Mouse (Mus musculus): Measurements from ENCODE around the gene Hyou1. TPM values are rescaled to one million over a fixed set of nuclear protein-coding genes. Genes with fewer than 3 reads are reported as not detected.
"Not testable (repeated sequence)": the region's sequence is repeated elsewhere in the genome, so short reads cannot be mapped to it uniquely, and the experiment has no call there.

The Hyou1 gene
- polyA plus RNA-seq, 2 experiments from 2014 or later: 15.7 to 20.3 TPM

DNA sequence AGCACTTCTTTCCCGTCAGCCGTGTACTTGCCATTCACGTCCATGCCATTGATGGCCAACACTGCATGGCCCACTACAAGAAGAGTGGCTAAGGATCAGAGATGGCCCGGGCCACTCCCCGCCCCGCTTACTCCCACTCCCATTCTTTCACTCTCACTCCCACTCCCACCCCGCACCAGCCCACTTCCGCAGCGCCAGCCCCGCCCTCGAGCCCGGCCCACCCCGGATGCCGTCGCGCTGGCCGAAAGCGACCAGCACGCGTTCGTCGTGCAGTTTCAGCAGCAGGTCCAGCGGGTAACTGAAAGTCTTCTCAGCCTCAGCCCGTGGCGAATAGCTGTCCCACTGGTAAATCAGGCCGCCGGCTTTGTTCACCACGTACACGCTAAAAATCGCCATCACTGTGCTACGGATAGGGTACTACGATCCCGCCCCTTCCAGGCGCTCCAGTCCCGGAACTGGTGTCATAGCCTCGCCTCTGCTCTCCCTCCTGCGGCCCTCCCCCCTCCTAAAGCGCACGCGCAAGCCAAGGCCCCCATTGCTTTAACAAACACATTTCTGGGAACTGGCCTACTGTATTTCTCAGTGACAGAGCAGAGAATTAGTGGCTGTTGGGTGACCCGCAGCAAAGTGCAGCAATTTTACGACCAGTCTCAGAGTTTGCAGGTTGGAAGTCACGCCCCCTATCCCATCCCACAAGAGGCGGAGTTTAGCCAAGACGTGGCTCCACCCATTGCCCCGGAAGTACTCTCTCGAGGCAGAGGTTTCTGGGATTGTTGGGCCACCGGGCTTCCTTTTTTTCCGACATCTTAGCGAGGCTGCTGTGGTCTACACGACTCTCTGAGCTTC is 27.8 kb downstream of the Hyou1 start, which contains the start of the genes Rps25 and Trappc4:
Gene Rps25, plus strand, starts transcription at position 234 of the 846 bp plus-strand sequence.
Gene Trappc4, minus strand, starts transcription at position 695 of the 846 bp plus-strand sequence.
- peak; percentile 93 for ATAC-seq

DNA sequence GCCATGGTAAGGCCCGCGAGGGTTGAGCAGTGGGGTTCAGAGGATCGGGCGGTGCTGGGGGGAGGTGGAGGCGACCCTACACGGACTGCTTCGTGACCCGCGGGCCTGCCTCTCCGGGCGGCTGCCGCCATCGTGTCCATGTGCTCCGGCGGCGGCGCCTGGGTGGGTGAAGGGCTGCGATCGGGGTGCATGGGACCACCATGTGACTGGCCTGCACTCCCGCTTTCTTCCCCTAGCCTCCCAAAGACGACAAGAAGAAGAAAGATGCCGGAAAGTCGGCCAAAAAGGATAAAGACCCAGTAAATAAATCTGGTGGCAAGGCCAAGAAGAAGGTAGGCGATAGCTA is 28.4 kb downstream of the Hyou1 start:
- ATAC-seq: no peak

DNA sequence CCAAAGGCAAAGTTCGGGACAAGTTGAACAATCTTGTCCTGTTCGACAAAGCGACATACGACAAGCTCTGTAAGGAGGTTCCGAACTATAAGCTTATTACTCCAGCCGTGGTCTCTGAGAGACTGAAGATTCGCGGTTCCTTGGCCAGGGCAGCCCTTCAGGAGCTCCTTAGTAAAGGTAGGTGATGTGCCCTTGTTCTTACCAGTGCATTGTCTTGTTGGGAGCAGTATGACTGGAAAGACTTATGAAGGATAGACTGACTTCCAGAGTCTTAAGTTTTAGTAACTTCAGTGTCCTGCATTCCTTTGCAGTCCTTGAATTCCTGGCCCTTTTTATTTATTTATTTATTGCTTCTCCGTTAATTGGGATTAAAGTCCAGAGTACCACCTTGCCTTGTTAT is 29.4 kb downstream of the Hyou1 start:
- ATAC-seq: not testable (repeated sequence)

GRCm38 (mm10) chr9:44410647-44411336 is 31.5 kb downstream of the Hyou1 start:
- ATAC-seq: no peak

DNA sequence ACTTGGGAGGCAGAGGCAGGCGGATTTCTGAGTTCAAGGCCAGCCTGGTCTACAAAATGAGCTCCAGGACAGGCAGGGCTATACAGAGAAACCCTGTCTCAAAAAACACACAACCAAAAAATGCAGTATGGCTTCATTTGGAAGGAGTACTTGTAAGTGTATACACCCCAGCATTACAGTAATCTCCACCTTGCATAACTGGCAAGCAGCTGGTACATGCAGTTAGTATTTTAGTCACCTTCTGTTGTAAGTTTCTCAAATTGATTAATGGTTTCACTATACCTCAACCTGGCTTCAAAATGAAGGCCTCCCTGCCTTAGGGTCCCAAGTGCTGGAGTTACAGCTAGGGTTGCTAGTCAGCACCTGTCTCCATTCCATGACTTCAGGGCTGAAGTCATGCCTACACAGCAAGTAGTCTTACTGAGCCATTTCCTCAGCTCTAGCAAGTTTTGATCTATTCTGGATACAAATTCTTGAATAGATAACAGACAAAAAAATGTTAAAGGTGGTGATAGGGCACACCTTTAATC is 32.4 kb downstream of the Hyou1 start:
- ATAC-seq: no peak

DNA sequence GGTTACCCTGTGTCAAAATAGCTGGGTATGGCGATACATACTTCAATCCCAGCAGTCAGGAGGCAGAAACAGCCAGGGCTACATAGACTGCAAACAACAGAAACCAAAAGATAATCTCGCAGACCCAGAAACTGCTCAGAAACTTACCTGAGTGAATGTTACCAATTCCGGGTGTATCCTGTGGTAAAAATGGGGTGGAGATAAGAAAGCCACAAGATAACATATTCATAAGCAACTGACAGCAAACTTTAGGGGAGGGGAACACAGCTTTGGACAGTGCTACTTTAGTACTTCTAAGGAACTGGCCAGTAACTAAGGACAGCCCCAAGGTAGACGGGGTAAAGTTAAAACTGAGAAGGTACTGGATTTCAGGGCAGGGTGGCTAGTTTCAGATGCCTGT is 33.0 kb downstream of the Hyou1 start:
- ATAC-seq: peak; percentile 33

GRCm38 (mm10) chr9:44412781-44413180 is 33.5 kb downstream of the Hyou1 start:
- ATAC-seq: no peak

- no peak for ATAC-seq
These were observed 38.0 kb downstream of the Hyou1 start for GRCm38 (mm10) chr9:44417156-44417891.

DNA sequence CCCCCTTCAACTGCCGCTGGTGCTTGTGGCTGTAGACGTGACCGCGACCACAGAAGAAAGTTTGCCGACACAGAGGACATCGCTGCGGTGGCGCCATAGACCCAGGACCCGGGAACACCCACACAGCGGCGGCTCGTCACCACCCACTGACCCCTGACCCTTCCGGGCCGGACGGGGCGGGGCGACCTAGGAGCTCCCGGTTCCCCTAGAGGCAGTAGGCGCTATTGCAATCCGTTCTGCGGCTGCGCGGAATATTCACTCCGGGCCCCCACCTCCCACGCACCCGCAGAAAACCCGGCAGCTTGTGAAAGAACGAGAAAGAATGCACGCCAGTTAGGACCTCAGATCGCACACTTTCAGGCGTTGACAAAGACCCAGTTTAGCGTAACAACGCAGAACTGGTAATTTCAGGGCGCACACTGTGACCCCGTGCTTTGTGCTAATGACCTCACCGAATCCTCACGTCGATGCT is 38.6 kb downstream of the Hyou1 start:
- peak; percentile 80 for ATAC-seq

DNA sequence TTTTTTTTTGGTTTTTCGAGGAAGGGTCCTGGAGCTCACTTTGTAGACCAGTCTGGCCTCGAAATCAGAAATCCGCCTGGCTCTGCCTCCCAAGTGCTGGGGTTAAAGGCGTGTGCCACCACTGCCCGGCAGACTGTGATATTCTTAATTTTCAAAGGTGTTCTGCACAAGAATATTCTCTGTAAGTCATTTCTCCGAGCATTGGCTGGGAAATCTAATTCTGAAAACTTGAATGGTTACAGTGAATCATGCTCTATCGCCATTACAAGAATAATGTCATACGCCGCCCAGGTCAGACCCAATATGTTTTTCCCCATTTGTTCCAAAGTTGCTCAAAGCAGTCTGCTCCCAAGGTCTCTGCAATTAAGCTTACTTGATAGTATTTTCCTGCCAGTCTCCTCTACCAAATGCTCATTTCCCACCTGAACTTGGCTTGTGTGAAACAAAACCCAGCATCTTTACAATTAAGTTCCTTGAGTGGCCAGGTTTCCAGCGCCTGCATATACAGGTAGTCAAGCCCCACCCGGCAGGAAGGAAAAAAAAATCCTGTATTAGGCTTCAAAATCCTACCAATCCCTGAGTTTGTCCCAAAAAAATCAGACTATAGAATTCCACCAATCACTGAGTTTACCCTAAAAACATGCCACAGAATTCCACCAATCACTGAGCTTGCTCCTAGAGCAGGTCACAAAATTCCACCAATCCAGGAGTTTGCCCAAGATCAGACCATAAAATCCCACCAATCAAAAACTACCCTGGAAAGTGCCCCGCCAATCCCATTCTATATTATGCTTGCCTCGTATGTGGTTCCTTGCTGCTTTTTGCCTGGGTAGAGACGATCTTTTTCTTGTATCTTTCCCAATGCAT is 39.5 kb downstream of the Hyou1 start, which contains the start of gene Ccdc84:
Gene Ccdc84, minus strand, starts transcription at position 51 of the 867 bp plus-strand sequence.
- ATAC-seq: no peak

- ATAC-seq: not testable (repeated sequence)
These were observed 40.4 kb downstream of the Hyou1 start for GRCm38 (mm10) chr9:44419730-44420129.

DNA sequence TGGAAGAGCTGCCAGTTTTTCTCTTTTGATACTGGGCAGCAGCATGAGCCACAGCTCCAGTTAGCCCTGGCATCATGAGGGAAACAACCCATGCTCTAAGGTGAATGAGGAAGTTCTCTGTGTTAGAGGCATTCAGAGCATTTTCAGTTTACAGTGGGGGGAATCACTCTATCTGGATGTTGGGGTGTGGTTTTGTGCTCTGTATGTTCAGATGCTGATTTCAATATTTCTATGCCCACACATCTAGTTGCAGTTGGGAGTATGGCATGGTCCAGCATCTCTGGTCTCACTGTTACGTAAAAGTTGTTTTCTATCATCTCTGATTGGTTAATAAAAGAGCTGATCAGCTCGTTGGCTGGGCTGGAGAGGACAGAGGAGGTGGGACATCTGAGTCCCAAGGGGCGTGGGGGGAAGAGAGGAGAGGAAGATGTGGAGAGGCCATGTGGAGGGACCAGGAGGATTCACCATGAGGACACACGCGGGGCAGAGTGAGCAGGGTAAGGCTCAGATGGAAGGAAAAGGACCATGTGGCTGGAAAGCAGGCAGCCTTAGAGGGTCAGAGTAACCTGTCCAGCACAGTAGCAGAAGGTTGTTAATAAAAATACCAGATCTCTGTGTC is 41.1 kb downstream of the Hyou1 start:
- ATAC-seq: no peak

- no peak for ATAC-seq
These were observed 44.3 kb downstream of the Hyou1 start for GRCm38 (mm10) chr9:44423576-44423975.

DNA sequence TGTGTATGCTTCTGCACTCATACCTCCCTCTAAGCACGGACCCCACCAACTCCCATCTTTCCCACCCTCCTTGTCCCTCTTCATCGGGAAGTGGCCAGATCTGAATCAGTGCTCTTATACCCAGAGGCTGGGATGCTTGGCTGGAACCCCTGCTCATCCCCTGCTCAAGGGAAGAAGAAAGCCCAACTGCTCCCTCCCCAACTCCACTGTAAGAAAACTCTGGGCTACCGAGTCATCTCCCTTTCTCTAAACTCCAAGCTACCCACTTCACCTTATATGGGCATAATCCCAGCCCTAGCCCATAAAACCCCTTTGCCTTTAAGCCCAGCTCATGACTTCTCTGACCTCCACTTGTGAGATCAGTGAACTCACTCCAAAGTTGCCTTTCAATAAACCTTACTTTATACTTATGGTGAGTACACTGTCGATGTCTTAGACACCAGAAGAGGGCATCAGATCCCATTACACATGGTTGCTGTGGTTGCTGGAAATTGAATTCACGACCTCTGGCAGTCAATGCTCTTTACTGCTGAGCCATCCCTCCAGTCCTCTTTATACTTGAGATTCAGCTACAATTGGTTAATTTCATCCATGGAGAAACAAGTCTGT is 53.4 kb downstream of the Hyou1 start:
- ATAC-seq: no peak

DNA sequence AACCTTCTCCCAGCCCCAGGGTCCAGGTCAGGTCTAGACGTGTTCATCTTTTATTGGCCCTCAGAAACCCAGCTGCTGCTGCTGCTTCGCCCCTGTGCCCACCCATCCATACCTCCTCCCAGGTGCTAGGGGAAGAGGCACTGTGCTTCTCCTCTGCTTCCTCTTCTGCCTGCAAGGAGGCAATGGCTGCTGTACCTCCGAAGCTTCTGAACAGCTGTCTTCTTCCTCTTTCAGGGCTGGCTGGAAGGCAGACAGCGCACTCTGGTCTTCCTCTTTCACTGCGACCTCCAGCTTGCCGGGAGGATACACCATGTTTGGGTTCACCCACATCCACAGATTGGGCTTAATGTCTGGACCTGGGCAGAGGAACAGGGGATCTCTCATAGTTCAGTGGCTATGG is 56.5 kb downstream of the Hyou1 start:
- ATAC-seq: no peak

GRCm38 (mm10) chr9:44440961-44441360 is 61.7 kb downstream of the Hyou1 start, which contains the start of gene Foxr1:
Foxr1 (minus strand) TSS chr9:44441136.
- ATAC-seq: no peak
